Mouse (Mus musculus) heart, adult 2 months (tissue): ENCODE measurements around the gene Psmg4.

Experiments used
- CTCF ChIP-seq: fragments of 200-600 bp; IDR thresholded peaks from 2 replicates; pipeline ENCODE4 v1.8.1; 2022; ENCODE audit warnings: antibody characterized with exemption, mild to moderate bottlenecking, moderate library complexity
- EP300 ChIP-seq: fragments of 200-500 bp; IDR thresholded peaks from 2 replicates; pipeline ENCODE4 v1.6.1; 2011; ENCODE audit warnings: low read depth, low read length, control low read depth; ENCODE audit not compliant: insufficient read depth

DNA sequence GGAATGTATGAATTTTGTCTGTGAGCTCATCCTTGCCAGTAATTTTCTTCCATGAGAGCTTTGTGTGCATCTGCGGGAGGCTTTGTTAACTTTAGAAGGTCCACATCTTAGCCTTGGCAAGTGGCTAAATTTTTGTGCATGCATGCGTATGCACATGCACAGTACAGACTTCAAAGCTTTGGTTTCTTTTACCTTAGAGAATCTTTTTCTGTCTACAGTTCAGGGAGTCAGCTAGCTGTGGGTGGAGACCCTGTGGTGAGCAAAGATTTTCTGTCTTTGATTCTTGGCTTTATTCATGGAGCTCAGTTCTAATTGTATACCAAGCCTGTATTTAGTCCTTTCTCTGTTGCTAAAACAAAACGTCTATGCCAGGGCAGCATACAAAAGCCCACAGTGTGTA, 56.0 kb downstream of the Psmg4 start:
- no peak for TF ChIP-seq EP300
- no peak for TF ChIP-seq CTCF
